Mouse (Mus musculus) erythroblast, embryonic 14.5 days (primary cell): ENCODE data around the gene Zg16.

Experiments
- GATA1 ChIP-seq: IDR thresholded peaks from 2 replicates; pipeline ENCODE4 v1.6.1; 2012; ENCODE audit warnings: low read length, inconsistent platforms, mixed read lengths
- TAL1 ChIP-seq: IDR thresholded peaks from 3 replicates; pipeline ENCODE4 v1.6.1; 2012; ENCODE audit warnings: low read length, inconsistent platforms, mixed read lengths

DNA sequence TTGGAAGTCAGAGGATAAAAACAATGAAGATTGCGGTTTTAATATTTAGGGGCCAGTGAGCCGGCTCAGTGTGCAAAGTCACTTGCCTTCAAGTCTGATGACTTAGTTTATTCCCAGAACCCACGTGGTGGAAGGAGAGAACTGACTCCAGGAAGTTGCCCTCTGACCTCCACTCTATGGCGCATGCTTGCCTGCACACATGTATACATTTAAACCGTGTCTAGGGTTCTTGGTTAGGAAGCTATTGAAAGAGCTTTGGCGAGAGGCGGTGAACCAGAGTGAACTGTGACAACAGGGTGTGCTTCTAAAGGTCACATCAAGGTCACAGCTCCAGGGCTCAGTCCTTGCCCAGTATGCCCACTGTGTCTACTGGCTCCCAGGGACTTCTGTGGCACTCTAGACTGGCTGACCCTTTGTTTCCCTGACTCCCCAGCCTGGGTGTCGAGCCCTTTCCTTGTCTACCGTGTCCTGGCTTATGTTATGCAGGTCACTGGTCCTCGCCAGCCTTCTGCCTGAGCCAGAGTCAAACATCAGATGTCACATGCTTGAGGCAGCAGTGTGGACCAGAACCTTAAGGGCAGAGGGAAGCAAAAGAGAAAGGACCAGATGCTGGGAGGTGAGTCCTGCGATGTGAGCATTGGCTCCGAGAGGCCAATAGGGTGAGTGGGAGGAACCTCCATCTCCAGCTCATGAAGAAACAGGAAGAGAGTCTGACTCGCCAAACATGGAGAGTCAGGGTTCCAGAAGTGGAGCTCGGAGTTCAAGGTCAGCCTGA is 31.7 kb upstream of the Zg16 start:
- no peak for TF ChIP-seq GATA1
- TF ChIP-seq TAL1 = no peak
